Mouse (Mus musculus): ENCODE measurements at regions not wholly inside any gene's neighbourhood (a gene's known extent, or its start where the extent isn't known, plus 50 kb on each side); places are given as distances from the start of the nearest gene placed in this dataset.

GRCm38 (mm10) chr10:119001895-119002294 lies 131.9 kb upstream of the Dyrk2 start:
- TF ChIP-seq CTCF (IDR thresholded peaks at IDR 0.05; ENCODE audit: low read depth) (no peak), EP300 (optimal IDR thresholded peaks at IDR 0.05) (no peak)

Data from stomach, postnatal 0 days (tissue).